Mouse (Mus musculus): ENCODE measurements around the gene Mctp2.

DNA sequence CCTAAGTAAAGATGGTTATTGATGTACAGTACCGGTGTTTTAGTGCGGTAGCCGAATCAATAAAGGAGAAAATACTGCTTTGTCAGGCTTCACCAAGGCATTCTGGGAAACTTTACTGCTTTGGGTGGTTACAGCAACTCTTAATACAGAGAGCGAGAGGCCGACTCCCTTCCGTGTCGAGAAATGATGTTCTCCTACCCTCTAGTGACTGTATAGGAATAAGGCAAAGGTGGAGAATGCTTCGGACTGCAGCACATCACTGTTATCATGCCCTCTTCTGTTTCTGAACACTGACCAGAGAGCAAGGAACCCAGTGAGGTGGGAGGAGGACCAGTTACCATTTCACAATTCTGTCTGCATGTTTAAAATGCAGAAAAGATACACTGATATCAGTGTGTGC, 83.9 kb downstream of the Mctp2 start:
- TF ChIP-seq CTCF (IDR thresholded peaks at IDR 0.05; ENCODE audit: low read depth) (peak; percentile 30; the same call in 1 of the 2 replicates), EP300 (optimal IDR thresholded peaks at IDR 0.05) (no peak)
